Mouse (Mus musculus): ENCODE results near the gene Ugt8a.

The Ugt8a gene

DNA sequence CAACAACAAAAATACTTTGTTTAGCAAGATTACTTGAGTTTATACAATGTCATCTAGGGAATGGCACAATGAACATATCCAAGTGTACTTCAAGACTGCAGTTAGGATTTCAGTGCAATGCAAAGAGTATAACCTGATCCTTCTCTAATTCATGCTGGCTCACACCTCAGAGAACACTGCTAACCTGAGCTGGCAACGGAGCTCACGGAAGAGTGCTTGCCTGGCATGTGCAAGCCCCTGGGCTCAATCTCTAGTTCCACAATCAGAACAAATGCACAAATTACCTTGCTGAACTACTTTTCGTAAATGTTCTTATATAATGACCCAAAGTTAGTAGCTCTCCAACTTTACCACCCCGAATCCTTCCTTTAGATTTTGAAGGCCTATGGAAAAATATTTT is 68.5 kb downstream of the Ugt8a start:
- no peak for DNase-seq (ENCODE audit: low read depth, low spot score)

DNA sequence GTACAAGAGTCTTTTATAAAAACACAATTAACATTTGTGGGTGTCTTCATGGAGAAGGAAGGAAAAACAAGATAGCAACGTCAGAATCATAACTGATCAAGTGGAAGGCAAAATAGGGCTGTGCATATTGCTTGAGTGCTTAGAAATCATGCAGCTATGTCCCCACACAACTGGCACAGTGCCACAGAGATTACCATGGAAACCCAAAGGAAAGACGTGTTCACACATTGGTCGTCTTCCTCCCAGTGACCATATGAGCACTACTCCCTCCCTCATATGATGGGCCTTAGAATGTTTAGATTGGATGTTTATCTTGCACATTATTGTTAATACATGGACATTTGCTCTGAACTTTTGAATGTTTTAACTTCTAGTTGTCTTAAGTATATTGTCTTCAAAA is 76.8 kb downstream of the Ugt8a start:
- DNase-seq (ENCODE audit: low read depth, low spot score), result no peak

DNA sequence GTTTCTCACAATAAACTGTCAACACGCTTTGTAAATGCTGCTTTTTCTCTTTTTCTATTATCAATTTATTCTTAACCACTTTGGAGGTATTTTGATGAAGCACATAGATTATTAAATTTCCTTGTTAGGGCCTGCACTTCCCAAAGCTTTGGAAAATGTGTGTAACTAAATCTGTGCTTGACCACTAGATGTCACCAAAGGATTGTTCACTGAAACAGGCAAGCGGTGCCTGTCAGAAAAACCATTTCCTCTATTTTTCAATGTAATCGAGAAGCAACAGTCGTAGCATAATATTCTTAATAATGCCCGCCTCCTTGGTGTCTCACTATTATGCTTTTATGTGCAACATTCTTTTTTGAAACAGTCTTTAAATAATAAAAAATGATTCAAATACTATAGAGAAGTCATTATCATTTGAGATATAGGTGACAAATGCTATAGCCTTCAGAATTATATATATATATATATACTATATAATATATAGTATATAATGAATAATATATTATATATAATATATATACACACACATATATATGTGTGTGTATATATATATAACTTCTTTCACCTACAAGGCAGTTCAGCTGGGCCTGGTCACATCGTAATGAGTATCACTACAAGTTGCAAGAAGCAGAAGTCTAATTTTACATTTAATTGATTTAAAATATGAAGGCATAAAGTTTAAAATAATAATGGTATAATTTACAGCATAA is 89.1 kb downstream of the Ugt8a start:
- peak; percentile 64 for DNase-seq (ENCODE audit: low read depth, low spot score)

GRCm38 (mm10) chr3:125828051-125828450 is 110.4 kb downstream of the Ugt8a start:
- DNase-seq (ENCODE audit: low read depth, low spot score), result no peak

DNA sequence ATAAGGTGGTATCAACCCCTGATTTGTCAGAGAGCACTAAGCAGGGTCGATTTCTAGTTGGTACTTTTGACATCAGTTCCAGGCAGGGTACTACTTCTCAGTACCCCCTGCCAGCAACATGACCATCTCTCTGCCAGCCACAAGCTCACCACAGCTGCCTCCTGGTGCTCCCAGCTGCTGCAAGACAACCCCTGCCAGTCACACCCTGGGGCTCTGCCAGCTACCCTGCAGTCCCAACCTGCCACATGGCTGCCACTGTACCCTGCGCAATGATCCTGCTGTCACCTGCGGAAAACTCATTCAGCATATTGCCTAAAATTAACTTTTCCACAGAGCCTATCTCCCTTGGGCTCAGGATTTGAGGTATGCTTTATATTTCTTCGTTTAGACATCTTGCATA is 111.2 kb downstream of the Ugt8a start:
- DNase-seq (ENCODE audit: low read depth, low spot score), result no peak

- DNase-seq (ENCODE audit: low read depth, low spot score), result no peak
These were observed 118.7 kb downstream of the Ugt8a start for GRCm38 (mm10) chr3:125819741-125820140.

Measured in mesoderm, embryonic 11.5 days (tissue).